Mouse (Mus musculus): ENCODE measurements around the gene Lama2.

DNA sequence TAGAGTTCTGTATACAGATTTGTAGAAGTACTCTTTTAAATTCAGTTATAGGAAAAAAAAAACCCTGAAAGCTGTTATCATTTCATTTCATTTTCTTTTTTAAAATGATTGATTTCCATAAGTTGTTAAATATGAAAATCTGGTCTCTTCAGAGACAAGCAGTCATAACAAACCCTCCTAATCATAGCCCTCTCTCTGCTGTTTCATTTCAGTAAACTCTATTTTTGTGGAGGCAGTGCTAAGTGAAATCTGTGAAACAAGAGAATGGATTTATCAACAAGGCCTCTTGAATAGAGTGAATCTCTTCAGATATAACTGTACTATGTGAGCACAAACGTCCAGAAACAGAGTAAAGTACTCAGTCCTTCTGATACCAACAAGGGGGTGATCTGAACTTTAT lies 577.7 kb downstream of the Lama2 start:
- TF ChIP-seq USF1 (IDR thresholded peaks at IDR 0.05; ENCODE audit: low read depth, low read length) = no peak
- TF ChIP-seq EP300 (IDR thresholded peaks at IDR 0.05; ENCODE audit: low read depth in 1 of 2, low read length in 2 of 2) = no peak
- TF ChIP-seq CHD1 (IDR thresholded peaks at IDR 0.05; ENCODE audit: low read depth, low read length) = no peak
- TF ChIP-seq CTCF (IDR thresholded peaks at IDR 0.05 in 2 of 3, conservative IDR thresholded peaks at IDR 0.05 in 1 of 3; ENCODE audit: control insufficient read depth in 1 of 3, insufficient read depth in 1 of 3, low read depth in 2 of 3, low read length in 3 of 3, poor library complexity in 1 of 3, severe bottlenecking in 1 of 3) = no peak
- no peak for TF ChIP-seq MAFK (IDR thresholded peaks at IDR 0.05; ENCODE audit: borderline replicate concordance, low read depth, low read length)
- TF ChIP-seq CHD2 (IDR thresholded peaks at IDR 0.05; ENCODE audit: low read length) = no peak

Measured in MEL (cell line).